Mouse (Mus musculus) adrenal gland, postnatal 4 days (tissue): Measurements from ENCODE around the gene Itgav. TPM values are rescaled to one million over a fixed set of nuclear protein-coding genes. Genes with fewer than 3 reads are reported as not detected.

Source experiments
- DNase-seq, 2 experiments: peaks; one replicate each; pipeline ENCODE4 v3.0.0; 2021 to 2022; ENCODE audit warnings: low spot score in 2 of 2, mixed read lengths in 2 of 2
- total RNA-seq, 2 experiments: library from RNA; stranded (reverse); gene quantifications; 2 replicates each; pipeline ENCODE4 v1.2.3; 2021

Gene Itgav
- total RNA-seq, 2 experiments from 2014 or later: 101 to 127 TPM

DNA sequence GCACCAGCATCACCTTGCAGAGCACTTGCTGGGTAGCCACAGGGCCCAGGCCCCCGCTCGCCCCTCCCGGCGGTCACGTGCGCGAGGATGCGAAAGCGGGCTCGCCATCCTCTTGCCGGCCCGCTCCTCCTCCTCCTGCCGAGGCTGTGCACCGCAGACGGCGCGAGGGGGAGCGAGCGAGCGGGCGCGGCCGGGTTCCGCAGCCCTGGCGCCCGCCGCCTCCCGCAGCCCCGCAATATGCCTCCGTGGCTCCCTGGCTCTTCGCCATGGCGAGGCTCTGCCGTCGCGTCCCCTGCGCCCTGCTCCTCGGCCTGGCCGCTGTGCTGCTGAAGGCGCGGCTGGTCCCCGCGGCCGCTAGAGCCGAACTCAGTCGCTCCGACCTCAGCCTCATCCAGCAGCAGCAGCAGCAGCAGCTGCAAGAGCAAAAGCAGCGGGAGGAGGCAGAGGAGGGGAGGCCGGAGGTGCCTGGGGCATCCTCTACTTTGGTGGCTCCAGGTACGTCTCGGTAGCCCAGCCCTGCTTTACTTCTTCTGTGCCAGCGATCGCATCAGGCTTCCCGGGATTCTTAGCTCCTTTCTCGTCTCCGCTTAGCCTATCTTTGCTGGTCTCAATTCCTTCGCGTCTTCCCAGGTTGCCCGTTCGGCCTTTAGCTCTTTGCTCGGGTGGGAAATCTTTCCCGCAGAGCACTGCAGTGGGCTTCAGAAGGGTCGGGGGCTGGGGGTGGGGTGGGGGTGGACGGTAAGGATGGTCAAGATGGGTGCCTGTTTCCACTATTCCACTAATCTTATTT lies 88.5 kb downstream of the Itgav start, which contains the start of gene Fam171b:
TSS of gene Fam171b (plus strand) at position 154 of the 790 bp plus-strand sequence.
- peak; percentile 13 to 31 for DNase-seq

DNA sequence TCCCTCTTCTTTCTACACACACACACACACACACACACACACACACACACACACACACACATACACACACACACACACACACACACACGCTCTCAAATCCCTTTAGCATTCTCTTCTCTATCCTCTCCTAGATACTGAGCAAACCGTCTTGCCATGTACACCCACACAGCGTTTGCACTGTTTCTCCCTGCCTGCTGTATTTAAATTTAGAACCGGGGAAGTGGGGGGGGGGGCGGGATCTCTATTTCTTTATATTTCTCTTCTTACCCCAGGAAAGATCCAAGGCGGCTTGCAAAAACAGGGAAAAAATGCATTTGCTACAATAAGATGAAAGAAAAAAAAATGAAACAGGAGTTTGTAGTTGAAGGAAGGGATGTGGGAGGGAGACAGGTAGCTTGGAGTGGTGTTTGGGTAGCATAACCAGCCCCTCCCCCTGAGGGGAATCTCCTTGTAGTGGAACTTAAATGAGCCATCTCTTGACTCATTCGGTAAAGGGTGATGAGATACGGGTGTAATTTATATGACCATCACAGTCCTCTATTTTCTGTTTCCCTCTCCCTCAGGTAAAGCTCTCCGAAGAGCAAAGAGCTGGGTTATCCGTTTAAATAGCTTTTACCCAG lies 89.2 kb downstream of the Itgav start:
- DNase-seq: no peak

DNA sequence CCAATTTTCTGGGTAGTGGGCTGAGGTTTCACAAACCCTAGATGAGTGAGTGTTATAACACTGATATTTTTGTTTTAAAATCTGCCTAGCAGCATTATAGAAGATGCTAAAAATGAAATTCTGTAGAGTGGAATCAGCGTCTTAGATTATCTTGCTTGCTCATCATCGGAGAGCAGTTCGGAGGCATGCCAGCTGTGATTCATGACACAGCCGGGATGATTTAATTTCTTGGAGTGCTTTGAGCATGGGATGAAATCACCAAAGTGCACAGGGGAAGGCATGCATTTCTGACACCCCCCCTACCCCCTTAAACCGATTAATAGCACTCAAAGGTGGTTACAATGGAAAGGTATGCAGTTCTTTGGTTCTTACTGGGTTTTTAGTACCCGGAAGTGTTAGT lies 89.8 kb downstream of the Itgav start:
- no peak for DNase-seq

GRCm38 (mm10) chr2:83816147-83816546 lies 92.0 kb downstream of the Itgav start:
- DNase-seq: no peak

- DNase-seq: no peak
Measured at GRCm38 (mm10) chr2:83825161-83825560, 101.0 kb downstream of the Itgav start.

DNA sequence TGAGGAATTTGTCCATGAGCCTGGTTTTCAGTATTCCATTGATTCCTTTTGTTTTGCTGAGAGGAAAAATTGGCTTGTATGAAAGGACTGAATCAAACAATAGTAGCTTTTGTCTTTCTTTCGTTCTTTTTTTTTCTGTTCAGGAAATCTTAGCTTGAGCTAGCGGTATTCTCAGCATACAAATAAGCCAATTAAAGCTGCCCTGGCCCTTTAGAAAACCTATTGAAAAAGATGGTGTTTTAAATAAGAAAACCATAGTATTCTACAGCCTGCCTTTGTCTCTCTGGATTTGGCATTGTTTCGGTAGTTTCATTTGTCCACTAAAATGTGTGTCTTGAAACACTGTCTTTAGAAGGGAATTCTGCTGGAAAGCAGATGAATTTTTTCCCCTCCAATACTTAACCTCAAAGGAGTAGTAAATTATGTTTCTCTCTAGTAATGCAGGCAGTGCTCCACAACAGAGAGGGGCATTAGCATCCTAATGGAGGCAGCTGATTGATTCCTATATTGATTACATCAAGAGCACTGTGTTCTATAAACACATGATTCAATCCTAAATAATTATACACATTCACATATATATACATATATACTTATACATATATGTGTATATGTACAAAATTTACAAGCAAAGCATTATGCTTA lies 104.8 kb downstream of the Itgav start:
- DNase-seq: no peak

GRCm38 (mm10) chr2:83832903-83833302 lies 108.7 kb downstream of the Itgav start:
- no peak for DNase-seq

DNA sequence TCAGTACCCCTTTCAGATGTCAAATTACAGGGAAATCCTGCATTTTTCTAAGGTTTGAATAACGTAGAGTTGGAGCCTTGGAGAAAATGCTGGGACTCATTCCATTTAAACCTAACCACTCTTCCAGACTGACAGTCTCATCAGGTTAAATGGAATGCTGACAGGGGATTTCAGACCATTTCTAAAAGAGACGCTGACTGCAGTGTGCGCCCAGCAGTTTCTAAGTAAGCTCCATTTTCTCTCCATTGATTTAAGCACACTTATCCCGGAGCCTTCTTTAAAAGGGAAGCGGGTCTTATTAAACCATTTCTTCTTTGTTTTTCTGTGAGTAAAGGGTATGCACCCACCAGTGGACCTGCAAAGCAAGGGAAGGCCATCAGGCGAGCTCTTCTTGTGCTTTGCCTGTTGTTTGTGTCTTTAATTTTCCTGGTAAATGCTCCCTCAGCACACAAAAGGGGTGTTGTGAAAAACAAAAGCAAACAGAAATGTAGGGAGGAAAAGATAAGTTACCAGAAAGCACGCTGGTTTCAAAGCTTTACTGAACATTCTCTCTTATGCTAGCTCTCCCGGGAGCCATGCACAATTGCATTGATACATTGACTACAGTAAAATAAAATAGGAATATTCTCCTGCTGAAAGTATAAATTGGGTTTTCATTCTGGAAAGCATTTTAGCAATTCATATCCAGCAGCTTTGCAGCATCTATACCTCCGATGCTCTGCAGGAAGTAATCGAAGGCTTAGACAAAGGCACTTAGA lies 111.3 kb downstream of the Itgav start:
- DNase-seq: no peak

GRCm38 (mm10) chr2:83848495-83848894 lies 124.3 kb downstream of the Itgav start:
- DNase-seq: no peak

- no peak for DNase-seq
Measured at GRCm38 (mm10) chr2:83853423-83853822, 129.2 kb downstream of the Itgav start.

DNA sequence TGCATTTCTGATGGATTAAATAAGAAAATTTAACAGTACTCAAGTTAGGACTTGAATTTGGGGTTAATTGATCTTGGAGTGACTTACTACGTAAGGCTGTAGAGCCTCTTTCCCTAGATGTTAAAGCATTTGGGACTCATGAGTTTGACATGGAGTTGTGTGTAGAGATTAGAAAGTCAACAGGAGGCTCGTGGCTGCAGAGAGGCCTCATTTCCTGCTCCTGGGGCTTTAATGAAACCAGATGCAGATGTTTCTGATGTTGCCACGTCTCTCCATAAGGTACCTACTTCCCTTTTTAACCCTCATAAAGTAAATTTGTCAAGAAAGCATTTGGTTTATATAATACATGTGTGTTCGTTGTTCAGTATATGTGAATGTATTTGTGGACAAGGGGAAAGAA lies 132.0 kb downstream of the Itgav start:
- DNase-seq: no peak

Other genes with a start within 250 kb of the Itgav start
- 100 to 1,000 TPM in 1 of 2 experiments, 10 to 100 TPM in 1; 95.3 to 103 TPM for gene Zc3h15, start 80.0 kb upstream of the Itgav start, total RNA-seq
- 1 to 10 TPM; 7.2 to 7.4 TPM for gene Fam171b, start 88.2 kb downstream of the Itgav start, total RNA-seq
- not detected for gene Zswim2, start 216.8 kb downstream of the Itgav start, total RNA-seq
- gene Gm13698, start 231.3 kb downstream of the Itgav start, total RNA-seq: 1 to 10 TPM; 2.5 to 2.9 TPM
- gene Gm13693, start 237.1 kb downstream of the Itgav start, total RNA-seq: 1 to 10 TPM; 2.5 to 2.9 TPM
- gene Gm13695, start 242.9 kb downstream of the Itgav start, total RNA-seq: not detected
- 1 to 10 TPM; 2.5 to 2.9 TPM for gene Gm13696, start 248.7 kb downstream of the Itgav start, total RNA-seq